Mouse (Mus musculus): ENCODE results near the gene Galnt7.

GRCm38 (mm10) chr8:57573844-57574243 is 79.0 kb downstream of the Galnt7 start:
- no peak for TF ChIP-seq ZC3H11A (IDR thresholded peaks at IDR 0.05; ENCODE audit: borderline replicate concordance, low read depth, low read length)
- no peak for TF ChIP-seq MAFK (IDR thresholded peaks at IDR 0.05; ENCODE audit: insufficient read depth, low read depth, low read length)

Measured in ES-E14 (cell line).